Mouse (Mus musculus) forebrain, embryonic 13.5 days (tissue): ENCODE measurements around the gene Rpl10a. TPM values are rescaled to one million over a fixed set of nuclear protein-coding genes. Genes with fewer than 3 reads are reported as not detected.

Experiments
- ATAC-seq: fragments of 200-750 bp; cut with Nextera tagmentation; 2 replicates; pipeline ENCODE4 v1.8.0; 2017
- H3K27ac ChIP-seq: fragments of 300-500 bp; sonication (generic); 2 replicates; pipeline ENCODE4 v1.5.1; 2015; ENCODE audit warnings: inconsistent platforms, mild to moderate bottlenecking, moderate library complexity
- H3K27me3 ChIP-seq: fragments of 300-500 bp; sonication (generic); 2 replicates; pipeline ENCODE4 v1.6.1; 2015; ENCODE audit warnings: mild to moderate bottlenecking, inconsistent platforms
- H3K36me3 ChIP-seq: fragments of 300-500 bp; sonication (generic); 2 replicates; pipeline ENCODE4 v1.6.1; 2015; ENCODE audit warnings: mild to moderate bottlenecking, inconsistent platforms; ENCODE audit not compliant: poor library complexity, severe bottlenecking
- H3K4me1 ChIP-seq: fragments of 300-500 bp; sonication (generic); 2 replicates; pipeline ENCODE4 v1.6.1; 2015; ENCODE audit warnings: inconsistent platforms
- H3K4me2 ChIP-seq: fragments of 300-500 bp; sonication (generic); 2 replicates; pipeline ENCODE4 v1.6.1; 2015; ENCODE audit warnings: inconsistent platforms, mild to moderate bottlenecking, moderate library complexity
- H3K4me3 ChIP-seq: fragments of 300-500 bp; sonication (generic); 2 replicates; pipeline ENCODE4 v1.5.1; 2015; ENCODE audit warnings: mild to moderate bottlenecking, inconsistent platforms
- H3K9ac ChIP-seq: fragments of 300-500 bp; sonication (generic); 2 replicates; pipeline ENCODE4 v1.6.1; 2015; ENCODE audit warnings: mild to moderate bottlenecking, inconsistent platforms
- H3K9me3 ChIP-seq: fragments of 300-500 bp; sonication (generic); replicated peaks from 2 replicates; pipeline ENCODE4 v1.6.1; 2016; ENCODE audit warnings: inconsistent platforms
- WGBS: fragments of 180-500 bp; shearing (Covaris S2); methylation state at CpG from one replicate; pipeline ENCODE4 v1.1.7; 2015; 5-methylcytosine and 5-hydroxymethylcytosine counted together
- polyA plus RNA-seq: library from polyadenylated mRNA; unstranded; fragments of >200 nt; fragmentation: Nextera tagmentation; extraction: Ambion mirVana; gene quantifications from 2 replicates; pipeline ENCODE4 v1.2.1, GENCODE M21; 2015

Rpl10a gene
- polyA plus RNA-seq, 1 experiment from 2014 or later = 501 TPM

GRCm38 (mm10) chr17:28368449-28368848, 40.2 kb downstream of the Rpl10a start:
- Histone ChIP-seq H3K4me1 (peaks cover 8% of the 10 kb centered on the region), H3K9ac (no peak overlapping the region), H3K27me3 (peaks cover 35% of the 10 kb centered on the region), H3K9me3 (no peaks in the 10 kb centered on the region), H3K4me3 (no peak overlapping the region), H3K27ac (no peak overlapping the region), H3K4me2 (no peak overlapping the region), H3K36me3 (no peaks in the 10 kb centered on the region)
- ATAC-seq = no peak
- 4% methylated on average over 13 of the region's 13 CpGs for WGBS

- Histone ChIP-seq H3K27ac (no peak overlapping the region), H3K4me2 (no peak overlapping the region), H3K9me3 (no peaks in the 10 kb centered on the region), H3K4me1 (peaks cover 5% of the 10 kb centered on the region), H3K4me3 (no peak overlapping the region), H3K27me3 (peaks cover 30% of the 10 kb centered on the region), H3K9ac (no peak overlapping the region), H3K36me3 (no peaks in the 10 kb centered on the region)
- no peak for ATAC-seq
- WGBS = 81% methylated on average over 5 of the region's 5 CpGs
Observed at GRCm38 (mm10) chr17:28369056-28369455, 40.8 kb downstream of the Rpl10a start.

GRCm38 (mm10) chr17:28371286-28371685, 43.0 kb downstream of the Rpl10a start:
- WGBS = 78% methylated on average over 2 of the region's 2 CpGs
- no peak for ATAC-seq

GRCm38 (mm10) chr17:28371941-28372340, 43.7 kb downstream of the Rpl10a start:
- H3K9ac ChIP-seq = no peak overlapping the region
- whole genome bisulfite sequencing = 65% methylated on average over 1 of the region's 1 CpGs

More at GRCm38 (mm10) chr17:28371286-28371685, 43.0 kb downstream of the Rpl10a start:
- Histone ChIP-seq H3K36me3 (no peaks in the 10 kb centered on the region), H3K4me2 (no peak overlapping the region), H3K9me3 (no peaks in the 10 kb centered on the region), H3K27me3 (peaks cover 28% of the 10 kb centered on the region), H3K4me3 (no peak overlapping the region), H3K27ac (no peak overlapping the region), H3K4me1 (no peaks in the 10 kb centered on the region), H3K9ac (no peak overlapping the region)

GRCm38 (mm10) chr17:28373821-28374220, 45.5 kb downstream of the Rpl10a start:
- Histone ChIP-seq H3K4me2 (no peak overlapping the region), H3K4me1 (no peaks in the 10 kb centered on the region), H3K9ac (no peak overlapping the region), H3K4me3 (no peak overlapping the region), H3K27me3 (peaks cover 22% of the 10 kb centered on the region), H3K27ac (no peak overlapping the region), H3K9me3 (no peaks in the 10 kb centered on the region), H3K36me3 (no peaks in the 10 kb centered on the region)
- ATAC-seq = no peak
- 13% methylated on average over 10 of the region's 10 CpGs for WGBS

More at GRCm38 (mm10) chr17:28371941-28372340, 43.7 kb downstream of the Rpl10a start:
- Histone ChIP-seq H3K27me3 (peaks cover 28% of the 10 kb centered on the region), H3K27ac (no peak overlapping the region), H3K9me3 (no peaks in the 10 kb centered on the region), H3K36me3 (no peaks in the 10 kb centered on the region), H3K4me3 (no peak overlapping the region), H3K4me2 (no peak overlapping the region), H3K4me1 (no peaks in the 10 kb centered on the region)
- no peak for ATAC-seq

GRCm38 (mm10) chr17:28374494-28374893, 46.2 kb downstream of the Rpl10a start:
- ATAC-seq = no peak
- H3K9me3 ChIP-seq = no peaks in the 10 kb centered on the region
- no peaks in the 10 kb centered on the region for H3K36me3 ChIP-seq
- 0 out of 2 replicates have a peak overlapping the region, but pooled peaks have one; percentile 34 for H3K9ac ChIP-seq
- WGBS = 20% methylated on average over 14 of the region's 16 CpGs
- peaks cover 22% of the 10 kb centered on the region for H3K27me3 ChIP-seq
- H3K4me2 ChIP-seq = 0 out of 2 replicates have a peak overlapping the region, but pooled peaks have one; percentile 28
- no peak overlapping the region for H3K27ac ChIP-seq
- H3K4me1 ChIP-seq = no peaks in the 10 kb centered on the region
- H3K4me3 ChIP-seq = no peak overlapping the region

- H3K36me3 ChIP-seq = no peaks in the 10 kb centered on the region
Observed at GRCm38 (mm10) chr17:28375592-28376061, 47.4 kb downstream of the Rpl10a start.

GRCm38 (mm10) chr17:28380255-28380654, 52.0 kb downstream of the Rpl10a start:
- Histone ChIP-seq H3K4me1 (no peaks in the 10 kb centered on the region), H3K27ac (no peak overlapping the region), H3K9ac (no peak overlapping the region), H3K27me3 (peaks cover 9% of the 10 kb centered on the region), H3K36me3 (no peaks in the 10 kb centered on the region), H3K4me3 (no peak overlapping the region), H3K4me2 (no peak overlapping the region), H3K9me3 (no peaks in the 10 kb centered on the region)
- WGBS = 5% methylated on average over 6 of the region's 6 CpGs
- ATAC-seq = no peak

More at GRCm38 (mm10) chr17:28375592-28376061, 47.4 kb downstream of the Rpl10a start:
- Histone ChIP-seq H3K9me3 (no peaks in the 10 kb centered on the region), H3K4me3 (no peak overlapping the region), H3K27ac (no peak overlapping the region), H3K4me2 (no peak overlapping the region), H3K9ac (no peak overlapping the region), H3K27me3 (peaks cover 22% of the 10 kb centered on the region), H3K4me1 (no peaks in the 10 kb centered on the region)
- no peak for ATAC-seq
- 17% methylated on average over 17 of the region's 17 CpGs for WGBS

Other genes with a start within 250 kb of the Rpl10a start
- 1.4 TPM in 2 replicates for gene Tcp11, start 247.8 kb upstream of the Rpl10a start, polyA plus RNA-seq
- 2.9 and 4.2 TPM in 2 replicates for gene Scube3, start 186.3 kb upstream of the Rpl10a start, polyA plus RNA-seq
- 32.7 and 34.5 TPM in 2 replicates for gene Zfp523, start 151.3 kb upstream of the Rpl10a start, polyA plus RNA-seq
- 3.3 and 3.6 TPM in 2 replicates for gene Def6, start 120.7 kb upstream of the Rpl10a start, polyA plus RNA-seq
- 1.4 and 1.8 TPM in 2 replicates for gene Ppard, start 95.8 kb upstream of the Rpl10a start, polyA plus RNA-seq
- 22.6 and 24.6 TPM in 2 replicates for gene Fance, start 15.0 kb upstream of the Rpl10a start, polyA plus RNA-seq
- 2.4 and 2.8 TPM in 2 replicates for gene Tead3, start 22.3 kb downstream of the Rpl10a start, polyA plus RNA-seq
- 1.4 and 1.7 TPM in 2 replicates for gene Tulp1, start 36.8 kb downstream of the Rpl10a start, polyA plus RNA-seq
- gene Fkbp5, start 189.1 kb downstream of the Rpl10a start, polyA plus RNA-seq = 29.4 and 30.1 TPM in 2 replicates
- not detected in 2 replicates for gene Armc12, start 202.3 kb downstream of the Rpl10a start, polyA plus RNA-seq
- gene Clpsl2, start 220.9 kb downstream of the Rpl10a start, polyA plus RNA-seq = not detected in 2 replicates
- gene Clps, start 232.3 kb downstream of the Rpl10a start, polyA plus RNA-seq = 0.54 TPM in 1 of 2 replicates, not detected in the other
- 2.8 and 2.9 TPM in 2 replicates for gene Lhfpl5, start 247.2 kb downstream of the Rpl10a start, polyA plus RNA-seq